Mouse (Mus musculus) mouse trophoblast stem cell (cell line): ENCODE results near the gene Mettl9.

Experiments used
- in situ Hi-C, 2 experiments: fragments of 300-500 bp; cut with MseI, MboI; formaldehyde crosslinking; loops; 2 replicates in 1 of 2; 3 replicates in 1 of 2; pipeline ENCODE4 v1.15.1; 2025

Mettl9 gene

GRCm38 (mm10) chr7:121098614-121099389 lies 64.6 kb downstream of the Mettl9 start:
- in situ Hi-C loops, result no loop called here

- in situ Hi-C loops, result no loop called here
Measured at GRCm38 (mm10) chr7:121107851-121108250, 73.6 kb downstream of the Mettl9 start.

GRCm38 (mm10) chr7:121111321-121111720 lies 77.1 kb downstream of the Mettl9 start:
- in situ Hi-C loops, result no loop called here

DNA sequence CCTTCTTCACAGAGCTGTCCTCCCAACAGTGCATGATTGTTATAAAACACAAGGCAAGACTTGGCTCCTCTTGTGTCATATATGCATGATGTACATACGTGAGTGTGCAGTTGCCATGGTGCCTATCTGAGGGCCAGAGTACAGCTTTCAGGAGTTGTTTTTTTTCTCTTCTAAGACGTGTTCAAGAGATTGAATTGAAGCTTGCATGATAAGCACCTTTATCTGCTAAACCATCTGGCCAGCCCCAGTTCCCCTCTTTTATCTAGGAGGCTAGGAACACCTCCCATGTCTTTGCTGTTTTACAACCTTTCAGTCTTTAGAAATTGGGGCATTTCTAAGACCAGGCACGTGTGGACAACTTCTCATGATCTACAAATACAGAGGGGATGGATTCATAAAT lies 77.5 kb downstream of the Mettl9 start:
- in situ Hi-C loops, result no loop called here

- in situ Hi-C loops, result no loop called here
Measured at GRCm38 (mm10) chr7:121120143-121120818, 86.0 kb downstream of the Mettl9 start.
